Mouse (Mus musculus) embryonic facial prominence, embryonic 14.5 days (tissue): ENCODE measurements at regions not wholly inside any gene's neighbourhood (a gene's known extent, or its start where the extent isn't known, plus 50 kb on each side); places are given as distances from the start of the nearest gene placed in this dataset.

Experiments used
- ATAC-seq: fragments of 200-750 bp; cut with Nextera tagmentation; 2 replicates; pipeline ENCODE4 v1.8.0; 2017; ENCODE audit warnings: low read depth, moderate number of reproducible peaks, moderate TSS enrichment
- DNase-seq: peaks from one replicate; pipeline ENCODE4 v3.0.0-alpha.2; 2015; ENCODE audit warnings: low spot score
- H3K27ac ChIP-seq: fragments of 300-500 bp; sonication (generic); replicated peaks from 2 replicates; pipeline ENCODE4 v1.5.1; 2014; ENCODE audit warnings: low read depth, mild to moderate bottlenecking, low read length, moderate library complexity
- H3K27me3 ChIP-seq: fragments of 300-500 bp; sonication (generic); replicated peaks from 2 replicates; pipeline ENCODE4 v1.6.1; 2014; ENCODE audit warnings: low read length; ENCODE audit not compliant: control insufficient read depth, insufficient read depth
- H3K36me3 ChIP-seq: fragments of 300-500 bp; sonication (generic); 2 replicates; pipeline ENCODE4 v1.6.1; 2014; ENCODE audit warnings: low read length, mixed read lengths; ENCODE audit not compliant: control insufficient read depth, insufficient read depth
- H3K4me1 ChIP-seq: fragments of 300-500 bp; sonication (generic); 2 replicates; pipeline ENCODE4 v1.6.1; 2014; ENCODE audit warnings: antibody characterized with exemption, low read length; ENCODE audit not compliant: control insufficient read depth, insufficient read depth
- H3K4me2 ChIP-seq: fragments of 300-500 bp; sonication (generic); 2 replicates; pipeline ENCODE4 v1.6.1; 2014; ENCODE audit warnings: low read depth, mild to moderate bottlenecking, low read length, moderate library complexity, mixed read lengths
- H3K4me3 ChIP-seq: fragments of 300-500 bp; sonication (generic); 2 replicates; pipeline ENCODE4 v1.5.1; 2014; ENCODE audit warnings: low read depth, mild to moderate bottlenecking, low read length
- H3K9ac ChIP-seq: fragments of 300-500 bp; sonication (generic); 2 replicates; pipeline ENCODE4 v1.6.1; 2014; ENCODE audit warnings: low read depth, mild to moderate bottlenecking, low read length, moderate library complexity, mixed read lengths
- H3K9me3 ChIP-seq: fragments of 300-500 bp; sonication (generic); 2 replicates; pipeline ENCODE4 v1.6.1; 2016; ENCODE audit warnings: low read length; ENCODE audit not compliant: control insufficient read depth
- WGBS: fragments of 180-500 bp; shearing (Covaris S2); extraction: QIAGEN DNeasy Blood & Tissue Kit; methylation state at CpG from one replicate; pipeline ENCODE4 v1.1.7; 2014; 5-methylcytosine and 5-hydroxymethylcytosine counted together

GRCm38 (mm10) chr13:83955701-83956100, 266.4 kb upstream of the Tmem161b start:
- no peak overlapping the region for H3K4me3 ChIP-seq
- no peaks in the 10 kb centered on the region for H3K27me3 ChIP-seq
- H3K9ac ChIP-seq = no peak overlapping the region
- DNase-seq = no peak
- H3K4me2 ChIP-seq = no peak overlapping the region
- H3K36me3 ChIP-seq = no peaks in the 10 kb centered on the region
- no peak for ATAC-seq
- 59% methylated on average over 5 of the region's 5 CpGs for WGBS
- H3K4me1 ChIP-seq = no peaks in the 10 kb centered on the region
- H3K9me3 ChIP-seq = no peaks in the 10 kb centered on the region
- no peak overlapping the region for H3K27ac ChIP-seq

GRCm38 (mm10) chr13:83978541-83978940, 243.6 kb upstream of the Tmem161b start:
- no peak for ATAC-seq
- H3K4me1 ChIP-seq = no peaks in the 10 kb centered on the region
- no peak for DNase-seq
- H3K4me2 ChIP-seq = no peak overlapping the region
- H3K9me3 ChIP-seq = no peaks in the 10 kb centered on the region
- no peaks in the 10 kb centered on the region for H3K36me3 ChIP-seq
- no peak overlapping the region for H3K4me3 ChIP-seq
- H3K27ac ChIP-seq = no peak overlapping the region
- no peak overlapping the region for H3K9ac ChIP-seq
- no peaks in the 10 kb centered on the region for H3K27me3 ChIP-seq

GRCm38 (mm10) chr13:83979535-83979934, 242.6 kb upstream of the Tmem161b start:
- Histone ChIP-seq H3K9me3 (no peaks in the 10 kb centered on the region), H3K4me2 (no peak overlapping the region), H3K27me3 (no peaks in the 10 kb centered on the region), H3K4me3 (no peak overlapping the region), H3K36me3 (no peaks in the 10 kb centered on the region), H3K4me1 (no peaks in the 10 kb centered on the region), H3K27ac (no peak overlapping the region), H3K9ac (no peak overlapping the region)
- DNase-seq = no peak
- ATAC-seq = no peak

DNA sequence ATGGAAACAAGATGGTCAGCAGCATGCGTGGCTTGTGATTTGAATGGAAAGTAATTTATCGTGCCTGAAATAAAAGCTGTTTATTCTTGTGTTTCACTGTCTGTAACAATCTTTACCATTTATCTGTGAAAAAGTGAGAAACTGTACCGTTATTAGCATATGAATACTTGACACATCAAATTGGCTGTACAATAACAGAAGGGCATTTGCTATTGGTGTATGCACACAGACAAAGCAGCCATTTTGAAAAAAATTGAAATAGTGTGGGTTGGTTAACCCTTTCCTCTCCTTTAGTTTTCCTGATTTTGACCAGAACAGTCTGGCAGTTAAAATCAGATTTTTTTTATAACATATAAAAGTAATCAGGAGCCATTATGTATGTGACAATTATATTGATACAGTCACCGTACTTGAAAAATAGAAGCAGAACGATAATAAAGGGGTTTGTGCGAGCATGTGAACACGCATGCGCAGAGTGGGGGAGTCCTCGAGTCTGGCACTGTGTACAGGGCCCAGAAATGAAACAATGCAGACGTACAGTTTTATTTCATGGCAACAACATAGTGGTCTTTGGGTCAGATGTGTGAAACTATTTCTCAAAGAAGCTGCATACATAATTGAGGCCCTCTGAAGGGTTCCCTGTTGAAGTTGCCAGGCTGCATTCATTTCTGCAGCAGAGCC, 237.3 kb upstream of the Tmem161b start:
- H3K4me1 ChIP-seq = no peaks in the 10 kb centered on the region
- H3K27me3 ChIP-seq = no peaks in the 10 kb centered on the region
- peak; percentile 6 for DNase-seq
- no peak overlapping the region for H3K4me3 ChIP-seq
- no peaks in the 10 kb centered on the region for H3K9me3 ChIP-seq
- H3K4me2 ChIP-seq = no peak overlapping the region
- H3K27ac ChIP-seq = no peak overlapping the region
- ATAC-seq = no peak
- no peaks in the 10 kb centered on the region for H3K36me3 ChIP-seq
- WGBS = 80% methylated on average over 10 of the region's 10 CpGs
- H3K9ac ChIP-seq = no peak overlapping the region

GRCm38 (mm10) chr13:83987746-83988423, 234.2 kb upstream of the Tmem161b start:
- DNase-seq = peak; percentile 68

GRCm38 (mm10) chr13:83988517-83988916, 233.6 kb upstream of the Tmem161b start:
- H3K4me1 ChIP-seq = no peaks in the 10 kb centered on the region
- H3K9ac ChIP-seq = no peak overlapping the region
- H3K27me3 ChIP-seq = no peaks in the 10 kb centered on the region
- no peaks in the 10 kb centered on the region for H3K9me3 ChIP-seq
- DNase-seq = no peak
- no peak overlapping the region for H3K27ac ChIP-seq
- no peaks in the 10 kb centered on the region for H3K36me3 ChIP-seq
- ATAC-seq = no peak
- 71% methylated on average over 4 of the region's 4 CpGs for WGBS
- no peak overlapping the region for H3K4me3 ChIP-seq
- H3K4me2 ChIP-seq = no peak overlapping the region

More at GRCm38 (mm10) chr13:83987746-83988423, 234.2 kb upstream of the Tmem161b start:
- 36% methylated on average over 11 of the region's 11 CpGs for WGBS
- no peaks in the 10 kb centered on the region for H3K27me3 ChIP-seq
- peak; percentile 53; the same call in 1 of the 2 replicates for ATAC-seq
- H3K27ac ChIP-seq = no peak overlapping the region
- peak overlapping the region; percentile 11; the same call in 1 of the 2 replicates for H3K4me3 ChIP-seq
- H3K4me1 ChIP-seq = no peaks in the 10 kb centered on the region
- H3K4me2 ChIP-seq = peak overlapping the region; percentile 47
- H3K36me3 ChIP-seq = no peaks in the 10 kb centered on the region
- H3K9me3 ChIP-seq = no peaks in the 10 kb centered on the region
- no peak overlapping the region for H3K9ac ChIP-seq

DNA sequence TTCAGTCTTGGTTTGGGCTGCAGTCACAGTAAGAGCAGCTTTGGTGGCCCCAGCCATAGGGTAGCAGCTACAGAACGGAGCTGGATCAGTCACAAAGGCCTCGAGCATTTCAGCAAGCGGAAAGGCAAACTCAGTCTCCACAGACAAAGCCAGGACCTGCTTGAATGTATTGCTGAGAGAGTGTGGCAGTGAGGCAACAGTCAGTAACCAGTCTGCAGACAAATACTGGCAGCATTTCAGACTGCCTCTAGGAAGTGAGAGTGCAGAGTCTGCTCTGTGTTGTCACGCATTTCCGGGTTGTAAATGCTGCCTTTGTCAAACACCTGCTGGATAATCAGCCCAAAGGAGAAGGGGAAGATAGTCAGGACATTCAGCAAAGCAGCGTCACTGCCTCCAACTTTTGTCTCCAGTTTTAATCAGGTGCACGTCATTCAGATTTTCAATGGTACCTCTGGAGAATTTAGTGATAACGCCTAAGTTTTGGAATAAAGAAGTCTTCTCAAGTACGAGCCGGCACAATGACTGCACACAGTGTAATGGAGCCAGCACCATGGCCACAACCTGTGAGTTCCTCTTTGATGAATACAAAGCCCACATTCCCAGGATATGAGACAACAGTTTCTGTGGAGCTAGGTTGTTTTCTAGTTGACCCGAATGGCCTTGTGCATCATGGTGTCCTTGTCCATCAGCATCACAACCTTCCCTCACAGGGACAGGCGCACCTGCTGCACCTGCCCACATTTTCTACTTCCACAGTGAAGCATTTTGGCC, 224.3 kb upstream of the Tmem161b start:
- Histone ChIP-seq H3K9me3 (no peaks in the 10 kb centered on the region), H3K4me1 (no peaks in the 10 kb centered on the region), H3K9ac (no peak overlapping the region), H3K4me3 (no peak overlapping the region), H3K27me3 (no peaks in the 10 kb centered on the region), H3K4me2 (no peak overlapping the region), H3K36me3 (no peaks in the 10 kb centered on the region), H3K27ac (no peak overlapping the region)
- DNase-seq = peak; percentile 6
- ATAC-seq = no peak
- 53% methylated on average over 12 of the region's 12 CpGs for WGBS

- Histone ChIP-seq H3K4me3 (no peak overlapping the region), H3K9ac (no peak overlapping the region), H3K4me1 (no peaks in the 10 kb centered on the region), H3K9me3 (no peaks in the 10 kb centered on the region), H3K27ac (no peak overlapping the region), H3K27me3 (no peaks in the 10 kb centered on the region), H3K36me3 (no peaks in the 10 kb centered on the region), H3K4me2 (no peak overlapping the region)
- no peak for DNase-seq
- 72% methylated on average over 7 of the region's 7 CpGs for WGBS
- no peak for ATAC-seq
Observed at GRCm38 (mm10) chr13:84021771-84022170, 200.3 kb upstream of the Tmem161b start.
